Mouse (Mus musculus) gastrocnemius, adult 18-20 months (tissue): Measurements from ENCODE around the gene Cmtm7. TPM values are rescaled to one million over a fixed set of nuclear protein-coding genes. Genes with fewer than 3 reads are reported as not detected.
A peak's percentile ranks its signal among the peaks of the same experiment; 100 is the strongest.

Source experiments
- DNase-seq: peaks from one replicate; pipeline ENCODE4 v3.0.0; 2021; ENCODE audit warnings: low spot score
- total RNA-seq, 2 experiments: library from RNA; stranded (reverse); gene quantifications; 2 replicates each; pipeline ENCODE4 v1.2.3; 2021

The Cmtm7 gene
- total RNA-seq, 2 experiments from 2014 or later = 3.7 to 7.0 TPM

DNA sequence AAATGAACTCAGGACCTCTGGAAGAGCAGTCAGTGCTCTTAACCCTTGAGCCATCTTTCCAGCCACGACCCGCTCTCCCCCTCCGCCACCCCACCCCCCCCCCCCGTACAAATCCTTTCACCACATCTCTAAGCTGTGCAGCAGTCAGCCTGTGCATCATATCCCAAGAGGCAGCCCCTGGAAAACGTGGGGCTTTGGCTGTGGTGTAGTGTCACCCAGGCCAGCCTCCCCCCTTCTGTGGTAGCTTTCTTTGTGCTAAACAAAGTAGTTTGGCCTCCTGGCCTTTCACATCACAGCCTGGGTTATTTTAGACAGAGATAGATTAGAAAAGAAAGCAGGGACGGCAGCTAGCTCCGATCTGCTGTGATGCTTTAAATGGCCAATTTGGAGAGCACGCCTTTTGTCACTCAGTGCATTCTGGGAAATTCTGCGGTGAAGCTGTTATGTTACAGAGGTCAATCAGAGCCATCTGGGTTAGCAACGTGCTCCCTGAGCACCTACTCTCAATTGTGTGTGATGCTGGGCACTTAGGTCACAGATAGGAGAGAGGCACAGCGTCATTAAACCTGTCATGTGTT is 14.9 kb upstream of the Cmtm7 start:
- DNase-seq = no peak

DNA sequence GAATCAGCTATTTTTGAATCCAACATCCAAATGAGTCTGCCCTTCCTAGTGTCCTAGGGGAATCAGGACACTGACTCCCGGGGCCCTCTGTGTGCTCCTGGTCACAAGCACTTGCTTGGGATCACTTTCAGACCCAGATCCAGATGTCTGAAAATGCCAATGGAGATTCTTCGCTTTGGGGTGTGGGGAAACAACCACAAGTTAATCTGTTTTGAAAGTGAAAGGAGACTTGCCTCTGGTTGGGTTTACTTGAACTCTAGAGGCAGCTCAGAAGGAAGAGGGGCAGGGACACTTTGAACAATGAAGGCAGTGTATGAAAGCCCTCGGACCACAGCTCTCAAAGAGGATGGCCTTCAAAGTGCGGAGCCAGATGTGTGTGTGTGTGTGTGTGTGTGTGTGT is 12.8 kb upstream of the Cmtm7 start:
- DNase-seq = no peak

DNA sequence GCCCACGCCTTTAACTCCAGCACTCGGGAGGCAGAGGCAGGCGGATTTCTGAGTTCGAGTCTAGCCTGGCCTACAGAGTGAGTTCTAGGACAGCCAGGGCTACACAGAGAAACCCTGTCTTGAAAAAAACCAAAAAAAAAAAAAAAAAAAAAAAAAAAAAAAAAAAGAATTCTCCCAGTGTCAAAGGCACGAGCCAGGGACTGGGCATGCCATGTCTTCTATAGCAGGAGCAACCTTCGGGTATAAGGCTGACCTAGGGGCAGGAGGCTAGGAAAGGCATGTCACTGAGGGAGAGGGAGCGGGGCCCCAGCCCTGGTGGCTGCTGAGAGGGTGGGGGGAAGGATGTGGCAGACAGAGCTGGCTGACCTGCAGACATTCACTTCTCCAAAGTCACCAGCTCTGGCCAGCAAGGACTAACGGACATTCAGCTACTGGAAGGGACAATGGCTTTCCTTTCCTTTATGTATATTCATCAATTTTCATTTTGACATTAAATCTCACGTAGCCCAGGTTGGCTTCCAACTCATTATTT is 12.2 kb upstream of the Cmtm7 start:
- no peak for DNase-seq

DNA sequence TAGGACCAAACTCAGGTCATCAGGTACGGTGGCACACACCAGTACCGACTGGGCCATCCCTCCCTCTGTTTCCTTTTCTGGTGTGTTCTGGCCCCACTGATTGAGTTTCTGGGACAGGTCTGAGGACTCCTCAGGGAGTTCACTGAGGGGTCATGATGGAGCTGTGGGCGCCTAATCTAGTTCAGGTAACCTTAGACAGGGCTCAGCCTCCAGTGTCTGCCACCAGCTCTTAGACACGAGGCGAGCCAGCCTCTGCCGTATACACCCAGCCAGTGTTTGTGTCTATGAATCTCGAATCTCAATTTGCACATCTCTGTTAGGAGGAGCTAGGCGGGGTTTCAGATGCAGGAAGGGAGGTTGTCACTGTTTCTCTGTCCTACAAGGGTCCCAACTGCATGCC is 8.3 kb upstream of the Cmtm7 start:
- no peak for DNase-seq

DNA sequence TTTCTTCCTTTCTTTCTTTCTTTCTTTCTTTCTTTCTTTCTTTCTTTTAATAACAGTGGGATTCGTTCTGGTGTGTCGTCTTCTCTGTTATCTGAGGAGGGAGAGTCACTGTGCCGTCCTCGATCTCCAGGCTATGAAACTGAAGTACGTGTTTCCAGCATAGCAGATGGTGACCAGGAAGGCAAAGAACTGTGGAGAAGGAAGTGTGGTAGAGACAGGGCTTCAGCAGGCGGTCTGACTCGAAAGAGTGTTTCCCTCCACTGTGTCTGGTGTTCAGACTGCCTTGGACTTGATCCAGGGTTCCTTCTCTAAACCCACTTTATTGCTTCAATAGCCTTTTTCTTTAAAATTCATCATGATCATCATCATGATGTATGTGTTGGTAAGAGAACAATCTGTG is 7.9 kb upstream of the Cmtm7 start:
- DNase-seq = no peak

DNA sequence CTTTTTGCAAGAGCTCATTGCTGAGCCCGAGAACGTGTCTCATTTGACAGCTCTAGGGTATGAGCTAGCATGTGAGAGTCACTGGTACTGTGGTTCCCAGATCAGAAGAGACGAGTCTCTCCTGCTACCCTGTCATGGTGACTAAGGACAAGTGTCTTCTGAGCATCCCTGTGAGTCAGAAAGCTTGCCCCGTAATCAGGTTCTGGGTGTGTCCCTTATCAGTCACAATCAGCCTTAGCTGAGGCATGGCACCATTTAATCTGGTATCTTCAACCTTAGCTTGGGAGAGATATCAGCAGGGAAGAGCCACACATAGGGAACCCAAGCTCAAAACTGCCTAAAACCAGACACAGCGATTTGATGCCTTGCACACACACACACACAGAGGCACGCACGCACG is 7.0 kb upstream of the Cmtm7 start:
- no peak for DNase-seq

DNA sequence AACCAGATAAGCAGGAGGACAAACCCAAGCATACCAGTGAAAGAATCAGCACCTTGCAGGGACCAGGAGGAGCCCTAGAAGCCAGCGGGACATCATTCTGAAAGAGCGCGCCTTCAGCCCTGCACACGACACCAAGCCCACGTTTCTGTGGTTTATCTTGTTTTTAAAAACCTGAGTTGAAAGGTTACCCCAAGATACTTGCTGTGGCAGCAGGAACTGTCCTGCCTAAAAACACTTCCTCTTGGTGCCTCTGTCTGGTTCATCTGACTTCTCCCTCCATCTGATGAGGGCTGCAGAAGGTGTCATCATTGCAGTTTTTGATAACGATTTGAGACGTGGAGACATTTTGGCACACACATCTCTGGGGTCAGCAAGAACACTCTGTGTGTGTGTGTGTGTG is 6.1 kb upstream of the Cmtm7 start:
- no peak for DNase-seq

DNA sequence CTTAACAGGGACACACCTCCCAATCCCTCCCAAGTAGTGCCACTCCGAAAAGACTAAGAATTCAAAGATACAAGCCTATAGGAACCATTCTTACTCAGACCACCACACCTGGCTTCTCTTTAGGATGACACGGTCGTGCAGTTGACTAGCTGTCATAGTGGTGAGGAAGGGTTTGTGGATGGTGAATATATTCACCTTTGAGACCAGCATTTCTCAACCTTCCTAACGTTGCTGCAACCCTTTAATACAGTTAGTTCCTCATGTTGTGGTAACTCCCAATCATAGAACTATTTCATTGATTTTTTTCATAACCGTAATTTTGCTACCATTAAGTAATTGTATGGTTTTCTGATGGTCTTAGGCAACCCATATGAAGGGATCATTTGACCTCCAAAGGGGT is 5.5 kb upstream of the Cmtm7 start:
- no peak for DNase-seq

DNA sequence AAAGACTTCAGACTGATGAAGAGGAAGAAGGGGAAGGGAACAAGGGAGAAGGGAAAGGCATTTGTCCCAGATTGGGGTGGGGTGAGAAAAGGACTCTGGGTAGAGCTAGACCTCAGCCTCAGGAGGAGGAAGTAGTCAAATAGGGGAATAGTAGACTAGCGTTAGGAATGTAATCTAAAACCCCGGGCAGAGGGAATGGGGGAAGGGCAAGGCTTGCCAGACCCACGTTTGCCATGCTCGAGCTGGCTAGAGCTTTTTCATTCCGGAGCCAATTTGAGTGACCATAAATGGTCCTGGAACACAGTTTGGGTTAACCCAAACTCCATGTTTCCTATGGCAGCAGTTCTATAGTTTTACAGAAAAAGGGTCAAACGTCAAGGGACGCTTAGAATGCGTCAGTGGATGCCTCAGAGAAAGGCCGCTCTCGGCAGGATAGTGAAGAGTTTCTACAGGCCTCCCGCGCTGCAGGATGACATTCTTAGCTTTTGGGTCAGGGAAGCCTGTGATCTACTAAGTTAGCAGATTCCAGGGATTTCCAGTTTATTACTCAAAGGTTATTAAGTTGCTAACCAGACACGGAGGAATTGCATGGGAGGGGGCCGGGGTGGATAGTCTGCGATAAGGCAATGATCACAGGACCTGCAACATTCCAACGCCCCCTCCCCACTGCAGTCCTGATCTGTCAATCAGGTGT is 3.9 kb upstream of the Cmtm7 start:
- DNase-seq = no peak

DNA sequence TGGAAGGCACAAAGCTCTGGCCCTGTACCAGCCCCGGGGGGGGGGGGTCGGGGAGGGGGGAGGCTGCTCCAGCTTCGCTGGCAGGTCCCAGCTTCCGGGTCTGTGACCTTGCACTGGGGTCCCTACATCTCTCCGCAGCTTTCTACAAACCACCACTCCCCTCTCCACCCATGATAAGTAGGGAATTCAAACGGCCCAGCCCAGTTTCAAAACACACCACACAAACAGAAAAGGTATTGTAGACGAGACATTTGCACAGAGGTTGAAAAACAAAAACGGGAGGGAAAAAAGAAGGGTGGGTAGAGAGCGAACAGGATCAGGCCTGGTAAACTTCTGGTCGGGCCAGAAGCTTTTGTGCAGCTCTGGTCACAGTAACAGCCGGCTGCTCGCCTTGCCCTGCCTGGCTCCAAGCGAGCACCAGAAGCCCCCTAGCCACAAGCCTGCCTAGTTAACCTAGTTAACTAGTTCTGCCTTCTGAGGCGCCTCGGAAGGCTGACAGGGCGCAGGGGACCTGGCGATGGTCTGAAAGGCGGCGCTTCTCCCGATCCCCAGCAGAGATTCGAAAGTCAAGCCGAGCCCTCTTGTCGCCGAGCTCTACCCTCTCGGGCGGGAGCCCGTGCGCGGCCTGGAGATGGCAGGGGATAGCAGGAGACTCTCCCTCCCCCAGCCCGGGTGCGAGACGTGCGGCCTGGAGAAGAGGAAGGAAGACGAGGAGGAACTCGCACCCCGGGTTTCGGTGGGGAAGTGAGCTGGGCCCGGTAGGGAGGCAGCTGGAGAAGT is 720 bp downstream of the Cmtm7 start:
- DNase-seq = peak; percentile 35

DNA sequence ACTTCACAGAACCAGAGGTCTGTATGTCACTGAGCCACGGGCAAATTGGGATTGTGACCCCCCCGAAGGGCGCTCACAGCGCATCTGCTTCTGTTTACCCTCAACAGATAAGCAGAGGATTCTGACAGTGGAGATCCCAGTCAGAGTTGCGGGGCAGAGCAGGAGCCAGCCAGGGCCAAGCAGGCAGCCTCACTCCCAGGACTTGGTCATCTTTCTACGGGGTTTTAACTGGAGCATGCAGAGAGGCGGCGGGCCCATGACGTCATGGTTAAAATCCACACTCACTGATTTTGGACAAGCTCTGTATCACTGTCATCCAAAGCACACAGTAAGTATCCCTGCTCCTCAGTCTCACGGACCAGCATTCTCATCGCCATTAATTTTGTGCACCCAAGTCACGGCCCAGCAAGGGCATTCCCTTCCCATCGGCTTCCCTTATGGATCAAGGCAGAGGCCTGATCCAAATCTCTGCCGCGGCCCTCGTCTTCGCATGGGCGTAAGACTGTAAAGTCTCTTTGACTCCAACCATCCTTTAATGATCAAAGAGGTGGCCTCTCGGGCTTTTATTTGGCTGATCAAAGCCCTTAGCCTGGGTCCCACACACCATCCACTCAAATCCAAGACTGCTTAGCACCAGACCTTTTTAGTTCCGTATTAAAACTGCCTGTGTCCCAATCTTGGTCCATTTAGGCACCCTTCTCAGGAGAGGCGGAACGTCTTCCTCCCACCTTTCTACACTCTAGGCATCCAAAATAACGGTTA is 1.5 kb downstream of the Cmtm7 start:
- no peak for DNase-seq

DNA sequence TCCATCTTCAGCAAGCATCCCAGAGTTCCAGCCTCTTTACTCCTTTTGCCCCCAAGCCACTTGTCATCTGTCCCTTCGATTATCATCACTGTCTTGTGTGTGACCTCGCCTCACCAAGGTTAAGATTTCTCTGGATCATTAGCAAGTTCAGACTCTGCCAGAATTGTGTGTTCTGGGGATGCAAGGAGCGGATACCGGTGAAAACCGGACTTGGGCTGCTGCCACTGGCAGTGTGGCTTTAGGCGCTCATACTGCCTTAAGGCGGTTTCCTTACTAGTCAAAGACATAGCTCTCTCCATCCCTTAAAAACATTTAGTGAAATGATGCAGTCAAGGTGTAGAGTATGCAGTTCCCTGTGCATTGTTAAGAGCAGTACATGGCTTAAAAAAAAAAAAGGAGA is 2.8 kb downstream of the Cmtm7 start:
- no peak for DNase-seq

DNA sequence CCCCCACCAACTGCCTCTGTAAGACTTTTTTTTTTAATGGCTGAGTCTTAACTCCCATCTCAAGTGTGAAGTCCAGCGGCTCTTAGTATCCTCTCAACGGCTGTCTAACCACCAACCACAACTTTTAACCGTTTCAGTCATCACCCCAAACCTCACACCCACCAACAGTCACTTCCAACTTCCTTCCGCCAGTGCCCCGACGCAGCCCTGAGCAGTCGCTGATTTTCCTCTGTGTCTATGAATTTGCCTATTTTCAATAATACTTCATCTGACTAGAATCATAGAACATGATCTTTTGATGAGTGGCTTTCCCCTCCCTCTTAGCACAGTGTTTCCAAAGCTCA is 3.6 kb downstream of the Cmtm7 start:
- DNase-seq = no peak

DNA sequence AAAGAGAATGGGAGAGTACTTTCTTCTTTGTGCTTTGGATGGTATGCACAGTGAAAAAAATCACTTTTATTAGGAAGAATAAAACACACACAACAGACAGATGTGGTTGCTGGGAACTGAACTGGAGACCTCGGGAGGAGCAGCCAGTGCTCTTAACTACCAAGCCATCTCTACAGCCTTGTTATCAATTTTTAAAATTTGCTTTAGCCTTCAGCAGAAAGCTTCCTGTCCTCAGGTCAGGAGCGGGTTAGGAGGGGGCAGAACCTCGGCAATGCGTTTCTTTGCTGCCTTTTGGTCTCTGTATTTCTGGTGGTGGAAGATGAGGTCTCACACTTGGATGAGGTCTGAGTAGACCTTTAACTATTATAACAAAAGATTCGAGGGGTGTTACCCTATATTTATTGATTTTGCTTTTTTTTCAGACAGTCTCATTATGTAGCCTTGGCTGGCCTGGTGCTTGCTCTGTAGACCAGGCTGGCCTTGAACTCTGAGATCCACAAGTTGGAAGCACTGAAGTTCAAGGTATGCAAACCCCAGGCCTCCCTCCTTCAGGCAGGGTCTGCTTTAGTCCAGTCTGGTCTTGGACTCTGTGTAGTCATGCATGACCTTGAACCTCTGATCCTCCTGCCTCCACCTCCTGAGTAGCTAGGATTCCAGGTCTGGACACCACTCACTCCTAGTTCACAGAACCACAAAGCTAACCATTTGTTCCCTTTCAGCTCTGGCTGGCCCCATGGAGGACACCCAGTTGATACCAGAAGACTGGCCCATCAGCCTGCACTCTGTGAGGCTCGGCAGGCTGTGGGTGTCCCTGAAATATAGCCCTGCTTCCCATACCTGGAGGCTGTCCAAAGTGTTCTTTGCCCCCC is 4.2 kb downstream of the Cmtm7 start:
- DNase-seq = no peak

DNA sequence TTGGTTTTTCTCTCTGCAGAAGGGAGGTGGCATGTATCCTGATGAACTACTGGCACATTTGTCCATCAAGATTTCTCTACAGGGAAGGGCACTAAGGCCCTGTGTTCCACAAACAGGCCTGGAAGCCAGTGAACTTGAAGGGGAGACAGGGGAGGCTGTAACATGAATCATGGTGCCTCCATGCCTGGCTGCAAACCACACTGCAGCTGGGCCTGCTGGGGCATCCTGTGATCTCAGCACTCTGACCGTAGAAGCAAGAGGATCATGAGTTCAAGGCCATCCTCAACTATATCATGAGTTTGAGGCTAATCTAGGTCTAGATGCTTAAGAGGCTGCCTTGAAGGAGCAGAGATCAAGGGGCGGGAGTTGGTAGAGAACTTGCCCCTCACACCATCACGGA is 5.3 kb downstream of the Cmtm7 start:
- DNase-seq = no peak

DNA sequence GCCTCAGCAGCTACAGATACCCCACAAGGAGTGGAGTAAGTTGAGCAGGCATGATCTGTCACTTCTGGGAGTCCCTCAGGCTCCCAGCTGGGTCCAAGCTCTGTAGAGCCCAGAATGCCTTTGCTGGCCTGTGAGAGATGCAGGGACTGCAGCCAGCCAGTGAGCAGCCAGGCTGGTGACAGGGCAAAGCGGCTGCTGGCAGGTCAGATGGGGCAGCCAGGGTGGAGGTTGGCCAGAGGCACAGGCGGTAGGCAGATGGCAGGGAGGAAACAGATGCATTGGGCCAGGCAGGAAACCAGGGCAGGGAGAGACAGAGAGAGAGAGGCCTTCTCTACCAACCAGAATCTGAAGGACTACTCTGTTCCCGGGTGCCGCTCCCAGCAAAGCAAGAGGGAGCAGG is 6.4 kb downstream of the Cmtm7 start:
- peak; percentile 38 for DNase-seq

DNA sequence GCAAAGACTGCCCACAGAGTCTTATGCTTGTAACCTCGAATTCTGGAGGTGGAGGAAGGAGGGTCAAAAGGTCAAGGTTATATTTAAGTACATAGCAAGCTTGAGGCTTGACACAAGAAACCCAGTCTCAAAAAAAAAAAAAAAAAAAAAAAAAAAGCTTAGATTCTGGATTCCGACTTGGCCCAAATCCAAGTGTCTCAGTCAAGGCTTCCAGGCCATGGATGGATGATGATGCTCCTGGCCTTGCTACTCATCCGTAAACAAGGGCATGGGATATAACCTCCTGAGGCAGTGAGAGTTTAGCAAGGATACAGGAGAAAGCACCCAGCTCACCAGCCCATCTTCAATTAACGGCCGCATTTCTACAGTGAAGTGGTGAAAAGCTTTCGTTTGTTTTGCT is 7.0 kb downstream of the Cmtm7 start:
- DNase-seq = no peak

DNA sequence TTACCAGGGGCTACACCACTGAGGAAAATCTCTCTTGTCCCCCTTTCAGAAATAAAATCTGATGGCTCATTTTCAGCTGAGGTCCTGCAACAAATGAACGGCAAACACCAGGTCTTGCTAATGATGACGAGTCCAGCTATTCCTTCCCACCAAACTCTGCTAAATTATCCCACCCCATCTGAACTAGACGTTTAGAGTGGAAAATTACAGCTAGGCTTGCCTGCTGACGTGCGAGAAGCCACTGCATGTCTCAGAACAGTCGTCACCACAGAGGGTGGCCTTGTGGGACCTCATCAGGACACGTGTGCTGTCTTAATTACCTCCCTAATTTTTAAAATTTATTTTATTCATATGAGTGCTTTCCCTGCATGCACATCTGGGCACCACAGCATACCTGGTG is 10.1 kb downstream of the Cmtm7 start:
- DNase-seq = no peak

DNA sequence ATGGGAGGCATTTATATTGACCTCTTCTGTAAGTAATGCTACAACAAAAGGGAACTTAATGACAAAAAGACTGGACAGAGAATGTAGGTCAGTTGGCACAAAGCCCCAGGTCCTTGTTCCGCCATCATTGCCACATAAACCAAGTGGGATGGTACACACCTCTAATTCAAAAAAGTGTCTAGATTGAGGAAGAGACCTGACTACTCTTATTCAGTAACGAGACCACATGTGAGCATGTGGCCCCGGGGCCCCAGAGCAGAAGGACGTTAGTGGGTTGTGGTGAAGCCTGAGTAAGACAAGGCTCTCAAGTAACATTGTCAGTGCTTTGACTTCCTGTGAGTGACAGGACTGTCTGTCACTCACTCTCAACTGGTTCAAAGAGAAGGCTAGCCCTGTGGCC is 11.4 kb downstream of the Cmtm7 start:
- no peak for DNase-seq

DNA sequence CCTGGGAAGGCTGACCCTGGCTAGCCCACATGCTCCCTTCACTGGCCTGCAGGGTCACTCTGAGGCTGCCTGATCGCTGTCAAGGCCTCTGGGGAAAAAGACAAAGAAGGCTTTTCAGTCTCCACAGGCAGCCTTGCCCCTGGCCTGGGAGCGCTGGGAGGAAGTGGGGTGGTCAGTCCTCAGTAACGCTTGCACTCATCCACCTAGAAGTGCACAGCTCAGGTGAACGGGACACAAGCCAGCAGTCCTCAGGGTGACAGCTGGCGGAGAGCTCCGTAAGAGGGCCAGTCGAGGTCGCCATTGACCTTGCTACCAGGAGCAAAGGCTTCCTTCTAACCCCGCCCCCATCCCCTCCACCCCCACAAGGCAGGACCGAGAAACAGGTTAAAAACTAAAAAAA is 13.6 kb downstream of the Cmtm7 start:
- DNase-seq = no peak

DNA sequence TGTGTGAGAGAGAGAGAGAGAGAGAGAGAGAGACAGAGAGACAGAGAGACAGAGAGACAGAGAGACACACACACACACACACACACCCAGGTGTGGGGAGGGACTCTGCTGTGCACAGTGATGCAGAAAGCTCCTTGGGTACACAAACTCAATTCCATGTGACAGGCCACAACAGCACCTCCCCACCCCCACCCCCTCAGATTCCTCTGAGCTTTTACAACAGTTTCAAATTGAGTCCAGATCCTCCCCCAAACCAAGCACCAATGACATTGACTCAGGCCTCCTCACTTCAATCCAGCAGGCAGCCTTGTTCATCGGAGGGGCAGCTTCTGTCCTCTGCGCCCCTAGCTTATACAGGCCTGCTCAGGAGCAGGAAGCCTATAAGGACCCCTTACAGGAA is 14.1 kb downstream of the Cmtm7 start:
- DNase-seq = no peak
